Mouse (Mus musculus): ENCODE data around the gene Myh9. TPM values are rescaled to one million over a fixed set of nuclear protein-coding genes. Genes with fewer than 3 reads are reported as not detected.
"Not testable (repeated sequence)": the region's sequence is repeated elsewhere in the genome, so short reads cannot be mapped to it uniquely, and the experiment has no call there.

The Myh9 gene
- polyA plus RNA-seq, 1 experiment from 2014 or later = 86.6 TPM

DNA sequence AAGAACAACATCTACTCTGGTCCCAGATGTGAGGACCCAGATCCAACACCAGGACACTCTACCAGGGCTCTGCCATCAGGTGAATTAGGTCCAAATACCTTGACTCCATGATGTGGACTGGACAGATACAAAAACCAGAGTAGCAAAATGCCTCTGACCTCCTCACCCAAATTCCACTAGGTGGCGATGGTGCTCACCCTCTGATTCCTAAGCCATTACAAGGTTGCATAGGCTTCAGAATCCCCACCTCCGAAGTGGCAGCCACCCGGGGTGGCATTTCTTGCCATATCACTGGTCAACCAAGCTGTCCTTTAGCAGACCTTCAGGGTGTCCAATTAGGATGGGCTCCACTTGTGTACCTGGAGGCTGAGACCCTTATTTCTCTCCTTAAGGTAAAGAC lies 114.8 kb downstream of the Myh9 start:
- not testable (repeated sequence) for H3K9me3 ChIP-seq (ENCODE audit: low read depth, low read length); H3K4me1 ChIP-seq (ENCODE audit: insufficient read depth); H3K4me3 ChIP-seq (ENCODE audit: low read depth, low read length); ATAC-seq (ENCODE audit: insufficient read depth); H3K36me3 ChIP-seq (ENCODE audit: insufficient read depth); H3K27me3 ChIP-seq (ENCODE audit: insufficient read depth, low read length); H3K27ac ChIP-seq (ENCODE audit: low read depth); H3K9ac ChIP-seq; H3K4me2 ChIP-seq
- 0% methylated on average over 3 of the region's 3 CpGs for WGBS
- TF ChIP-seq CTCF (IDR thresholded peaks at IDR 0.05; ENCODE audit: low read depth) = peak; percentile 61
- DNase-seq = peak; percentile 33

DNA sequence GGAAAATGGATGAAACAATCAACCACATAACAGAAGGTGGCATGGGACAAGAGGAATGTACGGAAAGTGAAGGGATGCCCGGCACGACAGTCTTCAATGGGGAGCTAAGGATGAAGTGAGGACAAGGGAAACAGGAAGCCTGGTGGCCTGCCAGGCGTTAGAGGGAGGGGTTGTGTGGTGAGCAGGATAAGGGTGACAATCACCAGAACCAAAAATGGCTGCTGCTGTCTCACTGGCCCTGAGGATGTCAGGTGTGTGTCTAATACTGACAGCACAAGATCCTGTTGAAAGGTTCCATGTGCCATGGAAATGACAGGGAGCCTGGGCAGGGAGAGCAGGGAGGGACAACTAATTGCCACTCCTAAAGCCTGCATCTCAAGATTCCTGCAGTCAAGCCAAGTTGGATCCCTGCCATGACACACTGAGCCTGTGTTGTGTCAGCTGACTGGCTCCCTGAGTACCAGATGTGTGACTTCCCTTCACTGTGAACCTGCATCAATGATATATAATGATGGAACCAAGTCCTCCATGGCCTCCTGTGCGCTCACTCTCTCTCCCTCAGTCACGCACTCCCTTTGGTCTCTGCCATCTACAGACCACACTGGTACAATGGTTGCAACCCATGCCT lies 116.5 kb downstream of the Myh9 start:
- H3K27ac ChIP-seq (ENCODE audit: low read depth); H3K27me3 ChIP-seq (ENCODE audit: insufficient read depth, low read length); H3K36me3 ChIP-seq (ENCODE audit: insufficient read depth); H3K4me1 ChIP-seq (ENCODE audit: insufficient read depth); H3K4me2 ChIP-seq; H3K9me3 ChIP-seq (ENCODE audit: low read depth, low read length); ATAC-seq (ENCODE audit: insufficient read depth); H3K9ac ChIP-seq; H3K4me3 ChIP-seq (ENCODE audit: low read depth, low read length): not testable (repeated sequence)
- DNase-seq = peak; percentile 67
- WGBS = 67% methylated on average over 6 of the region's 6 CpGs

DNA sequence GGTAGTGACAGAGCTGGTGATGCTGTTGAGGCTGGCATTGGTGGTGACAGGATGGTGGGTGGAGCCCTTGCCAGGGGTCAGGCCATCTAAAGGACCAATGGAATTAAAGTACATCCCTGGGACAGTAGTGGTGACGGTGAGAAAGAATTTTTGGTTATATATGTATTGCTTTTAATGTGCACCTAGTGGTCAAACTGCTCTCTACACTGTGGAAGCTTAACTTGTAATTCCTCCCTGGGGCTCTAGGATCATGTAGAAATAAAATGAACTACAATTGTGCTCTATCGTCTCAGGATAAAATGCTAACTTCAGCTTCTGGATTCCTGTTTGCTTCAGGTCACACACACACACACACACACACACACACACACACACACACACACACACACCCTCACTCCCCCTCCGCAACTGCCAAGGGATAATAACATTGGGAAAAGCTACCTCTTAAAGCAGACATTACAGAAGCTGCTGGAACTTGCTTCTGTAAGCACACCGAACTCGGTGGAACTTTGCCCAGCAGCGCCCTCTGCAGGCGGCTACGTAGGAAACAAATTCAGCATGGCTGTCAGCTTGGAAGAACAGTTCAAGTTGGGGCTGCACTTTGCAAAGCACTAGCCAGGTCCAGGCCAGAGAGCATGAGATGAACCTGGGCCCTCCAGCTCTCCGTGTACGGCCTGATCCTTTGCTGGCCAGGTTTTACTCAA lies 117.6 kb downstream of the Myh9 start:
- H3K27me3 ChIP-seq (ENCODE audit: insufficient read depth, low read length); H3K27ac ChIP-seq (ENCODE audit: low read depth); H3K4me1 ChIP-seq (ENCODE audit: insufficient read depth); H3K4me3 ChIP-seq (ENCODE audit: low read depth, low read length); ATAC-seq (ENCODE audit: insufficient read depth); DNase-seq; H3K9ac ChIP-seq; H3K9me3 ChIP-seq (ENCODE audit: low read depth, low read length); H3K36me3 ChIP-seq (ENCODE audit: insufficient read depth); H3K4me2 ChIP-seq: not testable (repeated sequence)
- WGBS = 24% methylated on average over 2 of the region's 10 CpGs

DNA sequence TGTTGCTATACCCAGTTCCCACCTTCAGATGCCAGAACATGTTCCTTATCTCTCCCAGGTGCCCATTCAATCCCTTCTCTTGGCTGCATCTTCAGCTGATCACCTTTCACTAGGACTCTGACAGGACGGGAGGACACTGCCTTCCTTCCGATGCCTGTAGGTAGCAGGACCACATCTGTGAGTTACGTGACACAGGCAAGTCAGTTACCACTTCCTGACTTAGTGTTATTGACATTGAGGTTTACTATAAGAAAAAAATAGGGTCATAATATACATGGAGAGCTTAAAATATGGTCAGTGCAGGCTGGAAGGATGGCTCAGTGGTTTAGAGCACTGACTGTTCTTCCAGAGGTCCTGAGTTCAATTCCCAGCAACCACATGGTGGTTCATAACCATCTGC lies 120.5 kb downstream of the Myh9 start:
- not testable (repeated sequence) for ATAC-seq (ENCODE audit: insufficient read depth); H3K4me1 ChIP-seq (ENCODE audit: insufficient read depth); DNase-seq; H3K4me3 ChIP-seq (ENCODE audit: low read depth, low read length); H3K36me3 ChIP-seq (ENCODE audit: insufficient read depth); H3K27ac ChIP-seq (ENCODE audit: low read depth); H3K9ac ChIP-seq; H3K27me3 ChIP-seq (ENCODE audit: insufficient read depth, low read length); H3K9me3 ChIP-seq (ENCODE audit: low read depth, low read length); H3K4me2 ChIP-seq
- no CpG with 5 or more reads among the region's 3 CpGs for WGBS

DNA sequence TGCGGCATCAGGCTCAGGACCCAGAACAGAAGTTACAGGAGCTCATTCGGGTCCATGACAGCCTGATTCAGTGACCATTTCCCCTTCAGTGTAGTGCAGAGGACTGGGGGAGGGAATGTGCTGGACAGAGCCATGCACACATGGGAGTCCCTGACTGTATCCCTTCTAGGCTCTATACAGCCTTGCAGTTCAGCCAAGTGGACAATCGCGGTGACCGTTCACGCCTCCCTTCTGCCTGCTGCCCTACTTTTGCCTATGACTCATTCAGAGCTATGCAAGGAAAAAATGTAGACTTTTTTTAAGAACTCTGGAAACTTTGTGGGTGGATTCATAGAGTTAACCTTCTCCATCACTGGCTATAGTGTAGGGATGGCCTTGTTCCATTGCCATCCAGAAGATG lies 123.7 kb downstream of the Myh9 start:
- not testable (repeated sequence) for ATAC-seq (ENCODE audit: insufficient read depth); H3K27ac ChIP-seq (ENCODE audit: low read depth); H3K4me1 ChIP-seq (ENCODE audit: insufficient read depth); H3K9me3 ChIP-seq (ENCODE audit: low read depth, low read length); H3K27me3 ChIP-seq (ENCODE audit: insufficient read depth, low read length); H3K36me3 ChIP-seq (ENCODE audit: insufficient read depth); H3K9ac ChIP-seq; H3K4me2 ChIP-seq; H3K4me3 ChIP-seq (ENCODE audit: low read depth, low read length)
- DNase-seq = peak; percentile 4
- 58% methylated on average over 2 of the region's 6 CpGs for WGBS

Other genes with a start within 250 kb of the Myh9 start
- 0.08 TPM in 1 of 2 replicates, not detected in the other for gene Apol10b, start 246.1 kb downstream of the Myh9 start, polyA plus RNA-seq (2014; fragmentation: Nextera tagmentation; extraction: Ambion mirVana)
- gene Gm36245, start 242.9 kb downstream of the Myh9 start, polyA plus RNA-seq (2014; fragmentation: Nextera tagmentation; extraction: Ambion mirVana) = not detected in 2 replicates
- 0.09 TPM in 1 of 2 replicates, not detected in the other for gene Apol11b, start 198.9 kb downstream of the Myh9 start, polyA plus RNA-seq (2014; fragmentation: Nextera tagmentation; extraction: Ambion mirVana)
- gene Apol7e, start 143.3 kb downstream of the Myh9 start, polyA plus RNA-seq (2014; fragmentation: Nextera tagmentation; extraction: Ambion mirVana) = not detected in 2 replicates
- not detected in 2 replicates for gene Apol9b, start 113.1 kb downstream of the Myh9 start, polyA plus RNA-seq (2014; fragmentation: Nextera tagmentation; extraction: Ambion mirVana)
- not detected in 2 replicates for gene Apol8, start 85.2 kb downstream of the Myh9 start, polyA plus RNA-seq (2014; fragmentation: Nextera tagmentation; extraction: Ambion mirVana)
- gene Txn2, start 86.8 kb upstream of the Myh9 start, polyA plus RNA-seq (2014; fragmentation: Nextera tagmentation; extraction: Ambion mirVana) = 209 and 227 TPM in 2 replicates
- 5.4 and 5.7 TPM in 2 replicates for gene Foxred2, start 114.5 kb upstream of the Myh9 start, polyA plus RNA-seq (2014; fragmentation: Nextera tagmentation; extraction: Ambion mirVana)
- gene Eif3d, start 128.6 kb upstream of the Myh9 start, polyA plus RNA-seq (2014; fragmentation: Nextera tagmentation; extraction: Ambion mirVana) = 212 and 239 TPM in 2 replicates

Data from lung, embryonic 14.5 days (tissue).